Mouse (Mus musculus) stomach, postnatal 0 days (tissue): ENCODE measurements around the gene Mms19. TPM values are rescaled to one million over a fixed set of nuclear protein-coding genes. Genes with fewer than 3 reads are reported as not detected.

Experiments used
- ATAC-seq: fragments of 200-750 bp; cut with Nextera tagmentation; 2 replicates; pipeline ENCODE4 v1.8.0; 2017; ENCODE audit not compliant: low FRiP score, low TSS enrichment
- DNase-seq: peaks from one replicate; pipeline ENCODE4 v3.0.0-alpha.2; 2016; ENCODE audit warnings: low spot score
- H3K27ac ChIP-seq: fragments of 300-500 bp; sonication (generic); replicated peaks from 2 replicates; pipeline ENCODE4 v1.5.1; 2014; ENCODE audit warnings: mild to moderate bottlenecking, control low read depth
- H3K27me3 ChIP-seq: fragments of 300-500 bp; sonication (generic); 2 replicates; pipeline ENCODE4 v1.6.1; 2014; ENCODE audit warnings: low read length; ENCODE audit not compliant: control insufficient read depth, insufficient read depth
- H3K36me3 ChIP-seq: fragments of 300-500 bp; sonication (generic); 2 replicates; pipeline ENCODE4 v1.6.1; 2014; ENCODE audit warnings: low read length, mixed read lengths; ENCODE audit not compliant: control insufficient read depth, insufficient read depth
- H3K4me1 ChIP-seq: fragments of 300-500 bp; sonication (generic); replicated peaks from 2 replicates; pipeline ENCODE4 v1.6.1; 2014; ENCODE audit warnings: antibody characterized with exemption; ENCODE audit not compliant: control insufficient read depth, insufficient read depth
- H3K4me2 ChIP-seq: fragments of 300-500 bp; sonication (generic); replicated peaks from 2 replicates; pipeline ENCODE4 v1.6.1; 2014; ENCODE audit warnings: low read depth, mild to moderate bottlenecking, control low read depth, moderate library complexity
- H3K4me3 ChIP-seq: fragments of 300-500 bp; sonication (generic); 2 replicates; pipeline ENCODE4 v1.5.1; 2014; ENCODE audit warnings: low read depth, low read length, control low read depth
- H3K9ac ChIP-seq: fragments of 300-500 bp; sonication (generic); 2 replicates; pipeline ENCODE4 v1.6.1; 2014; ENCODE audit warnings: mild to moderate bottlenecking, low read length, control low read depth, mixed read lengths
- H3K9me3 ChIP-seq: fragments of 300-500 bp; sonication (generic); 2 replicates; pipeline ENCODE4 v1.6.1; 2016; ENCODE audit warnings: low read length; ENCODE audit not compliant: control insufficient read depth
- CTCF ChIP-seq: IDR thresholded peaks from 2 replicates; pipeline ENCODE4 v1.5.1; 2016; ENCODE audit warnings: antibody characterized with exemption, low read depth, mild to moderate bottlenecking, moderate library complexity
- EP300 ChIP-seq: optimal IDR thresholded peaks from 2 replicates; pipeline ENCODE3; 2016; ENCODE audit warnings: antibody characterized with exemption
- WGBS: fragments of 180-500 bp; shearing (Covaris S2); extraction: QIAGEN DNeasy Blood & Tissue Kit; methylation state at CpG from one replicate; pipeline ENCODE4 v1.1.7; 2014; 5-methylcytosine and 5-hydroxymethylcytosine counted together
- polyA plus RNA-seq: library from polyadenylated mRNA; unstranded; fragments of >200 nt; fragmentation: Nextera tagmentation; extraction: Ambion mirVana; gene quantifications from 2 replicates; pipeline ENCODE4 v1.2.1, GENCODE M21; 2015

Mms19 gene
- polyA plus RNA-seq, 1 experiment from 2014 or later, result 10.2 TPM

DNA sequence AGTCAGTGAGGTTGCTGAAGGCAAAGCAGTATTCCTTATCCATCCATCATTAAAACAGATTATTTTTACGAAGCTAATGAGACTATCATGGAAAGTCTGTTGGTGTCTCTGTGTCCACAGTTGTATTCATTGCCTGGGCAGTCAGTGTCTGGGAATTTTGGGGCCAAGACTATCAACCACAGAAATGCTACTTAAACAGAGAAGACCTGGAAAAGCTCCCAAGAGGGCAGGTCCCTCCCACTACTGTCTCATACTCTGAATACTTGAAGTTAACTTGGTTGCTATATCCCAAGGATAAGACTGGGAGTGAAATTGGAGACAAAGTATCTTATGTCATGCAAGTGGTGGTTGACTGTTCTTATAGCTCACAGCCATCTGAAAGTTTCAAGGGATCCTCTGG is 45.0 kb downstream of the Mms19 start:
- no peak overlapping the region for H3K9ac ChIP-seq

GRCm38 (mm10) chr19:41934124-41934523 is 46.8 kb downstream of the Mms19 start:
- no peak for TF ChIP-seq EP300
- peak overlapping the region; percentile 69 for H3K4me2 ChIP-seq
- 26% methylated on average over 6 of the region's 6 CpGs for WGBS
- no peaks in the 10 kb centered on the region; the same call in 1 of the 2 replicates for H3K4me1 ChIP-seq
- peak overlapping the region; percentile 84 for H3K4me3 ChIP-seq
- DNase-seq, result no peak
- H3K36me3 ChIP-seq, result peaks cover 11% of the 10 kb centered on the region; the same call in 1 of the 2 replicates
- no peak for ATAC-seq
- H3K27me3 ChIP-seq, result no peaks in the 10 kb centered on the region
- peak overlapping the region; percentile 77 for H3K9ac ChIP-seq
- no peak overlapping the region for H3K27ac ChIP-seq
- H3K9me3 ChIP-seq, result no peaks in the 10 kb centered on the region

More for the DNA sequence above, 45.0 kb downstream of the Mms19 start:
- TF ChIP-seq CTCF, result no peak
- TF ChIP-seq EP300, result no peak
- Histone ChIP-seq H3K27ac (no peak overlapping the region), H3K9me3 (no peaks in the 10 kb centered on the region), H3K36me3 (peaks cover 11% of the 10 kb centered on the region), H3K27me3 (no peaks in the 10 kb centered on the region), H3K4me2 (no peak overlapping the region), H3K4me3 (no peak overlapping the region), H3K4me1 (no peaks in the 10 kb centered on the region; the same call in 1 of the 2 replicates)
- ATAC-seq (no peak), DNase-seq (no peak)
- 86% methylated on average over 1 of the region's 1 CpGs for WGBS

GRCm38 (mm10) chr19:41933179-41934086 is 47.5 kb downstream of the Mms19 start, which contains the start of the genes Exosc1 and Zdhhc16:
Gene Exosc1 (minus strand): TSS chr19:41933423.
Gene Zdhhc16 (plus strand): TSS chr19:41933480.
- H3K9me3 ChIP-seq, result no peaks in the 10 kb centered on the region
- H3K4me1 ChIP-seq, result no peaks in the 10 kb centered on the region; the same call in 1 of the 2 replicates
- H3K9ac ChIP-seq, result peak within 1 kb of the TSS; percentile 77
- ATAC-seq (peak; percentile 100), DNase-seq (peak; percentile 97)
- H3K4me2 ChIP-seq, result peak within 1 kb of the TSS; percentile 90
- no peak for TF ChIP-seq CTCF
- no peak for TF ChIP-seq EP300
- no peaks in the 10 kb centered on the region for H3K27me3 ChIP-seq
- peak within 1 kb of the TSS; percentile 84 for H3K4me3 ChIP-seq
- H3K36me3 ChIP-seq, result peaks cover 11% of the 10 kb centered on the region; the same call in 1 of the 2 replicates
- 0 out of 2 replicates have a peak within 1 kb of the TSS, but pooled peaks have one; percentile 24 for H3K27ac ChIP-seq
- WGBS, result under 1% methylated on average over 46 of the region's 47 CpGs

GRCm38 (mm10) chr19:41932686-41933085 is 48.3 kb downstream of the Mms19 start:
- H3K27me3 ChIP-seq, result no peaks in the 10 kb centered on the region
- H3K4me3 ChIP-seq, result peak overlapping the region; percentile 84
- DNase-seq (no peak), ATAC-seq (peak; percentile 8; the same call in 1 of the 2 replicates)
- H3K27ac ChIP-seq, result 0 out of 2 replicates have a peak overlapping the region, but pooled peaks have one; percentile 24
- no peak for TF ChIP-seq EP300
- no peak for TF ChIP-seq CTCF
- peak overlapping the region; percentile 90 for H3K4me2 ChIP-seq
- peak overlapping the region; percentile 71 for H3K9ac ChIP-seq
- no peaks in the 10 kb centered on the region for H3K9me3 ChIP-seq
- no peaks in the 10 kb centered on the region; the same call in 1 of the 2 replicates for H3K4me1 ChIP-seq
- peaks cover 10% of the 10 kb centered on the region; the same call in 1 of the 2 replicates for H3K36me3 ChIP-seq
- WGBS, result 0% methylated on average over 28 of the region's 28 CpGs

DNA sequence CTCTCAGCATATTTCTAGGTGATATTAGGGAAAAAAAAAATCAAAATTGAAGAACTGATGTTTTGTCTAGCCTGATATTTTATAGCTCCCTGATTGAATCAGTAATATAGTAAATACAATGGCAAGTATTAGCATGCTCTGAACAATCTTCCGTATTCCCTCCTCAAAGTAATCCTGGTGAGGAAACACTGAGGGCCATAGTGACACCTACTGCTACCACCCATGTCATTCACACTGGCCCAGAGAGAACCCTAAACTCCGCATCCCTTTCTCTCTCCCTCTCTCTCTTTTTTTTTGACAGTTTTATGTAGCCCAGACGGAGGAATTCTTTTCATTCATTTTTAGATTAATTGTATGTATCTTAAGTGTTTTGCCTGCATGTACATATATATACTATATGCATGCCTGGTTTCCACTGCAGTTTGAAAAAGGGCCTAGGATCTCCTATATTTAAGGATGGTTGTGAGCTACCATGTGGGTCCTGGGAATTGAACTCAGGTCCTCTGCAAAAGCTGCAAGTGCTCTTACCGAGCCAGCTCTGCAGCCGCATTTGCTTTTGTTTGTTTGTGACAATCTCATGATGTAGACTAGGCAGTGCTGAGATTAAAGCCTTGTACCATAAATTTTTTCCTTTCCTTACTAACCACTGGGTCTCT is 60.4 kb downstream of the Mms19 start:
- H3K9me3 ChIP-seq, result no peaks in the 10 kb centered on the region
- H3K4me3 ChIP-seq, result no peak overlapping the region
- no peak overlapping the region for H3K4me2 ChIP-seq
- WGBS, result 78% methylated on average over 5 of the region's 5 CpGs
- H3K27ac ChIP-seq, result no peak overlapping the region
- peaks cover 20% of the 10 kb centered on the region for H3K36me3 ChIP-seq
- no peak for DNase-seq
- no peak overlapping the region for H3K9ac ChIP-seq
- ATAC-seq, result no peak
- no peaks in the 10 kb centered on the region for H3K4me1 ChIP-seq
- H3K27me3 ChIP-seq, result no peaks in the 10 kb centered on the region
- no peak for TF ChIP-seq EP300
- TF ChIP-seq CTCF, result no peak
